Mouse (Mus musculus): Measurements from ENCODE around the gene Nlrp1b.
A peak's percentile ranks its signal among the peaks of the same experiment; 100 is the strongest.

The Nlrp1b gene

GRCm38 (mm10) chr11:71230684-71231480 is at the start of gene Nlrp1b:
Gene Nlrp1b (minus strand): TSS chr11:71230733.
- DNase-seq (ENCODE audit: low spot score): peak; percentile 4

- DNase-seq (ENCODE audit: low spot score): no peak
Measured at GRCm38 (mm10) chr11:71261036-71261435, 30.5 kb upstream of the Nlrp1b start.

GRCm38 (mm10) chr11:71251333-71251732 is 20.8 kb upstream of the Nlrp1b start:
- DNase-seq (ENCODE audit: low spot score): no peak

- DNase-seq (ENCODE audit: low spot score): peak; percentile 6
Measured at GRCm38 (mm10) chr11:71224614-71225013, 5.9 kb downstream of the Nlrp1b start.

- no peak for DNase-seq (ENCODE audit: low spot score)
Measured at GRCm38 (mm10) chr11:71202703-71203102, 27.8 kb downstream of the Nlrp1b start.

GRCm38 (mm10) chr11:71199349-71199748 is 31.2 kb downstream of the Nlrp1b start:
- no peak for DNase-seq (ENCODE audit: low spot score)

- no peak for DNase-seq (ENCODE audit: low spot score)
Measured at GRCm38 (mm10) chr11:71169633-71170032, 60.9 kb downstream of the Nlrp1b start.

- no peak for DNase-seq (ENCODE audit: low spot score)
Measured at GRCm38 (mm10) chr11:71164139-71164538, 66.4 kb downstream of the Nlrp1b start.

- DNase-seq (ENCODE audit: low spot score): no peak
Measured at GRCm38 (mm10) chr11:71159439-71160136, 70.9 kb downstream of the Nlrp1b start.

- no peak for DNase-seq (ENCODE audit: low spot score)
Measured at GRCm38 (mm10) chr11:71155272-71155671, 75.3 kb downstream of the Nlrp1b start.

- no peak for DNase-seq (ENCODE audit: low spot score)
Measured at GRCm38 (mm10) chr11:71144661-71145060, 85.9 kb downstream of the Nlrp1b start, which contains the start of gene Nlrp1a. Gene Nlrp1a (minus strand): TSS chr11:71144704.

- DNase-seq (ENCODE audit: low spot score): no peak
Measured at GRCm38 (mm10) chr11:71142031-71142430, 88.5 kb downstream of the Nlrp1b start.

- no peak for DNase-seq (ENCODE audit: low spot score)
Measured at GRCm38 (mm10) chr11:71107128-71107527, 123.4 kb downstream of the Nlrp1b start.

GRCm38 (mm10) chr11:71106261-71107021 is 124.1 kb downstream of the Nlrp1b start:
- DNase-seq (ENCODE audit: low spot score): no peak

GRCm38 (mm10) chr11:71103931-71104330 is 126.6 kb downstream of the Nlrp1b start:
- DNase-seq (ENCODE audit: low spot score): no peak

Data from embryo, embryonic 10 days (tissue).